Mouse (Mus musculus): ENCODE measurements around the gene Tifab.

GRCm38 (mm10) chr13:56183687-56184086 is 5.0 kb upstream of the Tifab start:
- no peak for TF ChIP-seq HCFC1 (IDR thresholded peaks at IDR 0.05; ENCODE audit: borderline replicate concordance, insufficient read depth, low read length)
- no peak for TF ChIP-seq ZNF384 (IDR thresholded peaks at IDR 0.05; ENCODE audit: low read depth, low read length)
- no peak for TF ChIP-seq MAFK (IDR thresholded peaks at IDR 0.05; ENCODE audit: insufficient read depth, low read depth, low read length)
- no peak for TF ChIP-seq CHD2 (IDR thresholded peaks at IDR 0.05; ENCODE audit: low read depth, low read length)

All from ES-E14 (cell line).